ENCODE assay signal across 29 mouse cellular contexts in the genomic region with DNA sequence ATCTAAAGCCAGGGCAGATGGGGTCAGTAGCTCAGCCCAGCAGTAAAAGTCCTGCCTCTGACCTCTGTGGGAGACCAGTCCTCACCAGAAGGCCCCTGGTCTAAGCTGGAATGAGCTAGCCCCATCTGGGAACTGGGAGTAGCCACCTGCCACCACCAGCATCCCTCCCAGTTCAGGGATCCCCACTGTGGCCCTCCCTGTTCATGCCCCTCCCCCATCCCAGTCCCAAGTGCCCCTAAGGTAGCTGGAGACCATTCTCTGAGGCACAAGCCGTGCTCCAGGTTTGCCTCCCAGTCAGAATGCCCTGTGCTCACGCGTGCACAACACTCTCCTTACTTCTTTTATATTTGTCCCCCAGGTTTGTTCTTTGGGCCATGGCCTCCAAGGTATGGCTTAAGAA. TPM values are rescaled to one million over a fixed set of nuclear protein-coding genes. Genes with fewer than 3 reads are reported as not detected.
A peak's percentile ranks its signal among the peaks of the same experiment; 100 is the strongest.
DNase-seq lines count a peak whose midpoint lies in the region; ATAC-seq and TF ChIP-seq lines count a peak whose summit lies in the region.
"Had no signal": no experiment of that assay in that cellular context is flagged by ENCODE, and none has a peak within 500 bp of the region (broad histone marks: within the 10 kb centered on the region; RNA-seq: fewer than 3 reads in every experiment).

No protein-coding gene starts in this region.

- peak; percentile 15; the same call in 1 of the 2 replicates for ATAC-seq in kidney, embryonic 15.5 days (replicated peaks; ENCODE audit: low FRiP score)
- no peak for ATAC-seq in midbrain, embryonic 16.5 days
- ATAC-seq: forebrain, embryonic 16.5 days; hindbrain, postnatal 0 days; inflammation-experienced regulatory T-cells, adult 6 months; intestine, embryonic 16.5 days had no signal

- in situ Hi-C loops in ES-E14 (cut with MboI; ENCODE audit: low sequenced_read_pairs in 2 of 2, unreplicated experiment in 2 of 2), result no loop called here

- H3K4me3 ChIP-seq in kidney, embryonic 15.5 days (replicated peaks), result no peak overlapping the region
- H3K4me3 ChIP-seq in kidney, adult 2 months (ENCODE audit: insufficient read depth, low read depth, low read length), result no peak overlapping the region
- H3K4me3 ChIP-seq in midbrain, embryonic 10.5 days, result no peak overlapping the region
- H3K4me3 ChIP-seq in midbrain, embryonic 16.5 days (ENCODE audit: low read depth, low read length), result no peak overlapping the region
- no peak overlapping the region for H3K4me3 ChIP-seq in ES-E14 (ENCODE audit: insufficient read depth in 1 of 2, low read depth in 1 of 2, low read length in 2 of 2, poor library complexity in 1 of 2, severe bottlenecking in 1 of 2)
- no peak overlapping the region for H3K4me3 ChIP-seq in limb, embryonic 10.5 days
- H3K4me3 ChIP-seq: embryonic facial prominence, embryonic 12.5 days; embryonic facial prominence, embryonic 15.5 days; forebrain, embryonic 12.5 days had no signal

- H3K9ac ChIP-seq in kidney, embryonic 15.5 days, result no peak overlapping the region
- no peak overlapping the region for H3K9ac ChIP-seq in midbrain, embryonic 16.5 days (ENCODE audit: low read depth, low read length)
- H3K9ac ChIP-seq in ES-E14 (ENCODE audit: insufficient read depth, low read depth, low read length, poor library complexity, severe bottlenecking), result peak overlapping the region; percentile 35; the same call in 1 of the 2 replicates
- H3K9ac ChIP-seq: embryonic facial prominence, embryonic 12.5 days; embryonic facial prominence, embryonic 15.5 days; forebrain, embryonic 12.5 days; hindbrain, embryonic 14.5 days had no signal

- TF ChIP-seq CTCF in kidney, adult 2 months (conservative IDR thresholded peaks at IDR 0.05; ENCODE audit: insufficient read depth, insufficient read length, low read depth, low read length), result no peak

- H3K4me1 ChIP-seq in kidney, embryonic 15.5 days, result peaks cover 34% of the 10 kb centered on the region
- H3K4me1 ChIP-seq in kidney, adult 2 months (ENCODE audit: control insufficient read depth, insufficient read depth, low read length), result no peaks in the 10 kb centered on the region
- peaks cover 39% of the 10 kb centered on the region for H3K4me1 ChIP-seq in midbrain, embryonic 10.5 days
- H3K4me1 ChIP-seq in midbrain, embryonic 16.5 days (ENCODE audit: control insufficient read depth, insufficient read depth, low read length), result peaks cover 9% of the 10 kb centered on the region
- peaks cover 0 to 26% of the 10 kb centered on the region in 2 experiments; a peak in 2 of 4 replicates for H3K4me1 ChIP-seq in ES-E14 (ENCODE audit: control insufficient read depth in 2 of 2, insufficient read depth in 2 of 2, low read length in 2 of 2, poor library complexity in 1 of 2)
- peaks cover 44% of the 10 kb centered on the region for H3K4me1 ChIP-seq in limb, embryonic 10.5 days

- H3K4me2 ChIP-seq in kidney, embryonic 15.5 days, result no peak overlapping the region
- no peak overlapping the region for H3K4me2 ChIP-seq in midbrain, embryonic 16.5 days (ENCODE audit: low read length)
- H3K4me2 ChIP-seq: embryonic facial prominence, embryonic 15.5 days; forebrain, embryonic 12.5 days; hindbrain, embryonic 14.5 days had no signal

- H3K9me3 ChIP-seq in kidney, embryonic 15.5 days (replicated peaks), result no peaks in the 10 kb centered on the region
- H3K9me3 ChIP-seq in midbrain, embryonic 10.5 days (replicated peaks), result no peaks in the 10 kb centered on the region
- H3K9me3 ChIP-seq in midbrain, embryonic 16.5 days (replicated peaks; ENCODE audit: control insufficient read depth, low read length, poor library complexity, severe bottlenecking), result no peaks in the 10 kb centered on the region
- H3K9me3 ChIP-seq in ES-E14 (ENCODE audit: control insufficient read depth, insufficient read depth, low read depth, low read length), result no peaks in the 10 kb centered on the region
- no peaks in the 10 kb centered on the region for H3K9me3 ChIP-seq in limb, embryonic 10.5 days (replicated peaks)
- H3K9me3 ChIP-seq: embryonic facial prominence, embryonic 12.5 days; embryonic facial prominence, embryonic 15.5 days; forebrain, embryonic 12.5 days had no signal

- H3K36me3 ChIP-seq in kidney, embryonic 15.5 days, result no peaks in the 10 kb centered on the region
- no peaks in the 10 kb centered on the region for H3K36me3 ChIP-seq in kidney, adult 2 months (ENCODE audit: control insufficient read depth, insufficient read depth, low read length)
- peaks cover 38% of the 10 kb centered on the region for H3K36me3 ChIP-seq in midbrain, embryonic 10.5 days
- peaks cover 31% of the 10 kb centered on the region for H3K36me3 ChIP-seq in midbrain, embryonic 16.5 days (ENCODE audit: control insufficient read depth, insufficient read depth, low read length)
- H3K36me3 ChIP-seq in ES-E14 (ENCODE audit: control insufficient read depth, insufficient read depth, low read length, poor library complexity, severe bottlenecking), result no peaks in the 10 kb centered on the region; the same call in 1 of the 2 replicates
- H3K36me3 ChIP-seq in limb, embryonic 10.5 days, result no peaks in the 10 kb centered on the region
- H3K36me3 ChIP-seq: embryonic facial prominence, embryonic 12.5 days; embryonic facial prominence, embryonic 15.5 days had no signal

- H3K27ac ChIP-seq in kidney, embryonic 15.5 days, result no peak overlapping the region
- H3K27ac ChIP-seq in kidney, adult 2 months (ENCODE audit: insufficient read depth, low read depth, low read length), result no peak overlapping the region
- peak overlapping the region; percentile 76 for H3K27ac ChIP-seq in midbrain, embryonic 10.5 days (replicated peaks)
- H3K27ac ChIP-seq in midbrain, embryonic 16.5 days (ENCODE audit: low read length), result no peak overlapping the region
- no peak overlapping the region for H3K27ac ChIP-seq in ES-E14 (ENCODE audit: insufficient read depth, low read depth, low read length, poor library complexity, severe bottlenecking)
- no peak overlapping the region for H3K27ac ChIP-seq in limb, embryonic 10.5 days
- H3K27ac ChIP-seq: embryonic facial prominence, embryonic 12.5 days; embryonic facial prominence, embryonic 15.5 days; forebrain, embryonic 12.5 days; hindbrain, embryonic 14.5 days; hindbrain, postnatal 0 days had no signal

- DNase-seq in heart, adult 11 months, result peak; percentile 90
- no peak for DNase-seq in heart, adult 8-10 months (ENCODE audit: low spot score)
- DNase-seq in kidney, adult 2 months, result no peak
- no peak for DNase-seq in midbrain, embryonic 10.5 days (ENCODE audit: low spot score)
- no peak for DNase-seq in ES-E14 (ENCODE audit: low read depth, low spot score)
- no peak for DNase-seq in limb, embryonic 10.5 days (ENCODE audit: low spot score)
- DNase-seq: adrenal gland, postnatal 10 days; adrenal gland, postnatal 36 days; B cell, adult 2 months; cerebellum, adult 18-20 months; cerebellum, adult 9-10 months; cerebellum, postnatal 14 days; gastrocnemius, postnatal 10 days had no signal

- no peak for TF ChIP-seq POLR2A in kidney, adult 2 months (IDR thresholded peaks at IDR 0.05; ENCODE audit: low read depth, low read length)

- H3K27me3 ChIP-seq in kidney, embryonic 15.5 days, result no peaks in the 10 kb centered on the region
- no peaks in the 10 kb centered on the region for H3K27me3 ChIP-seq in kidney, adult 2 months (replicated peaks; ENCODE audit: control insufficient read depth, insufficient read depth, low read length)
- peaks cover 7% of the 10 kb centered on the region for H3K27me3 ChIP-seq in midbrain, embryonic 10.5 days (ENCODE audit: low read depth, poor library complexity, severe bottlenecking)
- H3K27me3 ChIP-seq in midbrain, embryonic 16.5 days (ENCODE audit: control insufficient read depth, insufficient read depth, low read depth, low read length), result no peaks in the 10 kb centered on the region
- H3K27me3 ChIP-seq in limb, embryonic 10.5 days (ENCODE audit: low read depth, poor library complexity, severe bottlenecking), result peaks cover 3% of the 10 kb centered on the region; the same call in 1 of the 2 replicates
- H3K27me3 ChIP-seq: embryonic facial prominence, embryonic 15.5 days; forebrain, embryonic 12.5 days had no signal

- 78% methylated on average over 3 of the region's 3 CpGs for WGBS in kidney, embryonic 15.5 days
- WGBS in kidney, adult 2 months, result 91% methylated on average over 3 of the region's 3 CpGs
- 63% methylated on average over 3 of the region's 3 CpGs for WGBS in midbrain, embryonic 10.5 days
- 76% methylated on average over 3 of the region's 3 CpGs for whole genome bisulfite sequencing in midbrain, embryonic 16.5 days
- WGBS in limb, embryonic 10.5 days, result 83% methylated on average over 3 of the region's 3 CpGs

TF ChIP-seq in ES-E14, 5 proteins besides CTCF, POLR2A, EP300 and RAD21:
- TF ChIP-seq ZC3H11A (IDR thresholded peaks at IDR 0.05; ENCODE audit: borderline replicate concordance, low read depth, low read length), result no peak
- no peak for TF ChIP-seq CHD2 (IDR thresholded peaks at IDR 0.05; ENCODE audit: low read depth, low read length)
- TF ChIP-seq HCFC1 (IDR thresholded peaks at IDR 0.05; ENCODE audit: borderline replicate concordance, insufficient read depth, low read length), result no peak
- no peak for TF ChIP-seq MAFK (IDR thresholded peaks at IDR 0.05; ENCODE audit: insufficient read depth, low read depth, low read length)
- TF ChIP-seq ZNF384 (IDR thresholded peaks at IDR 0.05; ENCODE audit: low read depth, low read length), result no peak
TF ChIP-seq in ES-E14: peak in this region for 0.

RNA-seq across cellular contexts. Expression of a gene that starts 12.9 kb away (rescaled TPM):
- not detected for total RNA-seq in heart, adult 8-10 months (2022)
- polyA plus RNA-seq in kidney, embryonic 15.5 days (2015; fragmentation: Nextera tagmentation; extraction: Ambion mirVana), result 0.49 and 0.84 TPM in 2 replicates
- polyA plus RNA-seq in kidney, adult 2 months (2012; rRNA removed), result not detected in 2 replicates
- 0.25 and 0.28 TPM in 2 replicates for polyA plus RNA-seq in midbrain, embryonic 10.5 days (2016; fragmentation: Nextera tagmentation; extraction: Ambion mirVana)
- 1.2 and 1.3 TPM in 2 replicates for polyA plus RNA-seq in midbrain, embryonic 16.5 days (2015; fragmentation: Nextera tagmentation; extraction: Ambion mirVana)
- 0.36 and 0.63 TPM in 2 replicates for total RNA-seq in ES-E14 (2012; rRNA removed)
- 0.49 and 0.54 TPM in 2 replicates for polyA plus RNA-seq in limb, embryonic 10.5 days (2016; fragmentation: Nextera tagmentation; extraction: Ambion mirVana)
- total RNA-seq: gastrocnemius, adult 18-20 months; gastrocnemius, postnatal 10 days; gastrocnemius, postnatal 36 days; granulocyte monocyte progenitor cell, adult 5-6 weeks; heart, postnatal 25 days; hematopoietic stem cell, adult 5-6 weeks; hindbrain, postnatal 0 days had no signal
- polyA plus RNA-seq: heart, embryonic 14.5 days; inflammation-experienced regulatory T-cells, adult 6 months had no signal
